Mouse (Mus musculus): ENCODE results near the gene Gxylt1. TPM values are rescaled to one million over a fixed set of nuclear protein-coding genes. Genes with fewer than 3 reads are reported as not detected.
"Not testable (repeated sequence)": the region's sequence is repeated elsewhere in the genome, so short reads cannot be mapped to it uniquely, and the experiment has no call there.

Gene Gxylt1
- polyA plus RNA-seq (2012; rRNA removed), result 6.8 and 11.1 TPM in 2 replicates

GRCm38 (mm10) chr15:93274679-93275583 is at the start of gene Gxylt1:
TSS of gene Gxylt1 (minus strand) at chr15:93275179.
- TF ChIP-seq POLR2A (IDR thresholded peaks at IDR 0.05; ENCODE audit: borderline replicate concordance, extremely low read depth, insufficient read depth, insufficient read length, poor library complexity, severe bottlenecking) (peak; percentile 53), CTCF (IDR thresholded peaks at IDR 0.05; ENCODE audit: borderline replicate concordance, extremely low read depth, insufficient read depth, insufficient read length) (no peak)
- peak; percentile 99 for DNase-seq (ENCODE audit: low read depth)

GRCm38 (mm10) chr15:93318781-93319180 is 43.8 kb upstream of the Gxylt1 start:
- TF ChIP-seq CTCF (IDR thresholded peaks at IDR 0.05; ENCODE audit: borderline replicate concordance, extremely low read depth, insufficient read depth, insufficient read length), result no peak
- TF ChIP-seq POLR2A (IDR thresholded peaks at IDR 0.05; ENCODE audit: borderline replicate concordance, extremely low read depth, insufficient read depth, insufficient read length, poor library complexity, severe bottlenecking), result no peak
- DNase-seq (ENCODE audit: low read depth), result no peak

- not testable (repeated sequence) for DNase-seq (ENCODE audit: low read depth)
Measured at GRCm38 (mm10) chr15:93310304-93310703, 35.3 kb upstream of the Gxylt1 start.

GRCm38 (mm10) chr15:93298197-93298596 is 23.2 kb upstream of the Gxylt1 start:
- TF ChIP-seq POLR2A (IDR thresholded peaks at IDR 0.05; ENCODE audit: borderline replicate concordance, extremely low read depth, insufficient read depth, insufficient read length, poor library complexity, severe bottlenecking) (no peak), CTCF (IDR thresholded peaks at IDR 0.05; ENCODE audit: borderline replicate concordance, extremely low read depth, insufficient read depth, insufficient read length) (no peak)
- DNase-seq (ENCODE audit: low read depth), result no peak

DNA sequence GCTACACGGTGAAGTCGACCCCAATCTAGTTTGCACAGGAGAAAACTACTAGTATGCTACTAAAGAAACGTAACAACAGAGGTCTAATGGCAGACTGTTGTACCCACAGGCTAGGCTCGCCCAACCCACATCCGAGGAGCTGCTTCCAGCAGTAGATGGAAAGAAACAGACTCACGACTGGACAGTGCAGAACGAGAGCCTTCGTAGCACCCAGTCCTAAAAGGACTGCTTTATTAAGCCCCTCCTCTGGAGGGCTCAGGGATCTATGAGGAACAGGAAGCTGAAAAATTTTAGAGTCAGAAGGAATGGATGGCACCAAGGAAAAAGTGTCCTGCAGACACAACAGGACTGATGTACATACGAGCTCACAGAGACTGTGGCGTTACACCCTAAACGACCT is 19.5 kb upstream of the Gxylt1 start:
- no peak for DNase-seq (ENCODE audit: low read depth)

GRCm38 (mm10) chr15:93288321-93288720 is 13.3 kb upstream of the Gxylt1 start:
- no peak for DNase-seq (ENCODE audit: low read depth)
- TF ChIP-seq CTCF (IDR thresholded peaks at IDR 0.05; ENCODE audit: borderline replicate concordance, extremely low read depth, insufficient read depth, insufficient read length) (no peak), POLR2A (IDR thresholded peaks at IDR 0.05; ENCODE audit: borderline replicate concordance, extremely low read depth, insufficient read depth, insufficient read length, poor library complexity, severe bottlenecking) (no peak)

More for the DNA sequence above, 19.5 kb upstream of the Gxylt1 start:
- no peak for TF ChIP-seq POLR2A (IDR thresholded peaks at IDR 0.05; ENCODE audit: borderline replicate concordance, extremely low read depth, insufficient read depth, insufficient read length, poor library complexity, severe bottlenecking)
- TF ChIP-seq CTCF (IDR thresholded peaks at IDR 0.05; ENCODE audit: borderline replicate concordance, extremely low read depth, insufficient read depth, insufficient read length), result no peak

- TF ChIP-seq CTCF (IDR thresholded peaks at IDR 0.05; ENCODE audit: borderline replicate concordance, extremely low read depth, insufficient read depth, insufficient read length), result no peak
- no peak for TF ChIP-seq POLR2A (IDR thresholded peaks at IDR 0.05; ENCODE audit: borderline replicate concordance, extremely low read depth, insufficient read depth, insufficient read length, poor library complexity, severe bottlenecking)
- DNase-seq (ENCODE audit: low read depth), result no peak
Measured at GRCm38 (mm10) chr15:93287628-93288027, 12.6 kb upstream of the Gxylt1 start.

GRCm38 (mm10) chr15:93285244-93285643 is 10.3 kb upstream of the Gxylt1 start:
- no peak for TF ChIP-seq POLR2A (IDR thresholded peaks at IDR 0.05; ENCODE audit: borderline replicate concordance, extremely low read depth, insufficient read depth, insufficient read length, poor library complexity, severe bottlenecking)
- no peak for TF ChIP-seq CTCF (IDR thresholded peaks at IDR 0.05; ENCODE audit: borderline replicate concordance, extremely low read depth, insufficient read depth, insufficient read length)
- DNase-seq (ENCODE audit: low read depth), result no peak

- no peak for DNase-seq (ENCODE audit: low read depth)
- no peak for TF ChIP-seq POLR2A (IDR thresholded peaks at IDR 0.05; ENCODE audit: borderline replicate concordance, extremely low read depth, insufficient read depth, insufficient read length, poor library complexity, severe bottlenecking)
- TF ChIP-seq CTCF (IDR thresholded peaks at IDR 0.05; ENCODE audit: borderline replicate concordance, extremely low read depth, insufficient read depth, insufficient read length), result no peak
Measured at GRCm38 (mm10) chr15:93284326-93284725, 9.3 kb upstream of the Gxylt1 start.

GRCm38 (mm10) chr15:93283349-93283748 is 8.4 kb upstream of the Gxylt1 start:
- TF ChIP-seq POLR2A (IDR thresholded peaks at IDR 0.05; ENCODE audit: borderline replicate concordance, extremely low read depth, insufficient read depth, insufficient read length, poor library complexity, severe bottlenecking) (no peak), CTCF (IDR thresholded peaks at IDR 0.05; ENCODE audit: borderline replicate concordance, extremely low read depth, insufficient read depth, insufficient read length) (peak; percentile 39; the same call in 1 of the 2 replicates)
- DNase-seq (ENCODE audit: low read depth), result no peak

DNA sequence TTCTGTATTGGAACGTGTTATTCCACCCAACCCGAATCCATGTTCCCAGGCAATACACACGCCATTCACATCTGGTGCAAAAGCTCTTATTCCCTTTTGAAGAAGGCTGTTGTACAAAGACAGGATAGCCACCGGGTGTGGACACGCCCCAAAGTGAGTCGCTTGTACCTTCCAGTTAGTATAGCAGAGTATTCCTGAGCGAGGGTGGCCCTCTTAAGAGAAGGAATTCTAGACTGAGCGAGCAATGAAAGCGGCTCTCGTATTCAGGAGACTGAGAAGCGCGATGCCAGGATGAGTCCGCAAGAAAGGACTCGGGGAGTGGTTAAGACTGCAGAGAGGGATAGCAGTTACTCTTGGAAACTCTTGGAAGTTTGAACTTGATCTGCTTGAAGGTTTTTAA is 1.3 kb upstream of the Gxylt1 start:
- no peak for TF ChIP-seq POLR2A (IDR thresholded peaks at IDR 0.05; ENCODE audit: borderline replicate concordance, extremely low read depth, insufficient read depth, insufficient read length, poor library complexity, severe bottlenecking)
- TF ChIP-seq CTCF (IDR thresholded peaks at IDR 0.05; ENCODE audit: borderline replicate concordance, extremely low read depth, insufficient read depth, insufficient read length), result no peak
- DNase-seq (ENCODE audit: low read depth), result peak; percentile 49

GRCm38 (mm10) chr15:93275623-93276022 is 644 bp upstream of the Gxylt1 start:
- TF ChIP-seq POLR2A (IDR thresholded peaks at IDR 0.05; ENCODE audit: borderline replicate concordance, extremely low read depth, insufficient read depth, insufficient read length, poor library complexity, severe bottlenecking), result no peak
- no peak for TF ChIP-seq CTCF (IDR thresholded peaks at IDR 0.05; ENCODE audit: borderline replicate concordance, extremely low read depth, insufficient read depth, insufficient read length)
- DNase-seq (ENCODE audit: low read depth), result no peak

Data from brain, embryonic 14.5 days (tissue).